Mouse (Mus musculus): ENCODE results near the gene Prkra. TPM values are rescaled to one million over a fixed set of nuclear protein-coding genes. Genes with fewer than 3 reads are reported as not detected.
A peak's percentile ranks its signal among the peaks of the same experiment; 100 is the strongest.
"Not testable (repeated sequence)": the region's sequence is repeated elsewhere in the genome, so short reads cannot be mapped to it uniquely, and the experiment has no call there.

The Prkra gene
- polyA plus RNA-seq, 1 experiment from 2014 or later: 48.8 TPM

DNA sequence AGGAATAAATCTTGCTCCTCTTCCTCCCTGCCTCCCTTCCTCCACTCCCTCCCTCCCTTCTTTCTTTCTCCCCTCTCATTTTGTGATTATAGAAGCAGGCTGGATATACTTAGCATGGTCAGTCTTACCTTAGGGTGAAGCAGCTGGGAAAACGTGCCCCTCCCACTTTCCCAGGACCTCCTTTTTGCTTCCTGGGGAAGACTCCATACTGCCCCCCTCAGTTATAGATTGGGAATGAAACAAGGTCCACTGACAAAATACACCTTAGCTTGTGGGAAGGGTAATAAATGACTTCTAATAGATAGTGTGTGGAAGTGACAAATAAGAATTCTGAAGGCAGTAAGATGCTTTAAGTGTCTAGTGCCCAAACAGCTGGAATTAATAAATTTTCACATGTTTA, 8.2 kb upstream of the Prkra start:
- POLR2A ChIA-PET: interaction anchor here (0.7 kb wide), 1 partner anchor 1527 kb away, joined by 4 read pairs; no protein-coding TSS in a partner anchor
- ATAC-seq (no peak), DNase-seq (ENCODE audit: low read depth, low spot score) (no peak)
- H3K27me3 ChIP-seq: no peaks in the 10 kb centered on the region
- CTCF ChIA-PET: interaction anchor here (1.1 to 1.8 kb wide), 8 partner anchors 8 to 288 kb away, joined by 3 to 10 read pairs (median 4); partner anchors contain the start of gene Rbm45
- in situ Hi-C loops (cut with MboI; ENCODE audit: low pct_unique_long_range_greater_than_20kb): no loop called here
- TF ChIP-seq CTCF (IDR thresholded peaks at IDR 0.05): peak; percentile 67

DNA sequence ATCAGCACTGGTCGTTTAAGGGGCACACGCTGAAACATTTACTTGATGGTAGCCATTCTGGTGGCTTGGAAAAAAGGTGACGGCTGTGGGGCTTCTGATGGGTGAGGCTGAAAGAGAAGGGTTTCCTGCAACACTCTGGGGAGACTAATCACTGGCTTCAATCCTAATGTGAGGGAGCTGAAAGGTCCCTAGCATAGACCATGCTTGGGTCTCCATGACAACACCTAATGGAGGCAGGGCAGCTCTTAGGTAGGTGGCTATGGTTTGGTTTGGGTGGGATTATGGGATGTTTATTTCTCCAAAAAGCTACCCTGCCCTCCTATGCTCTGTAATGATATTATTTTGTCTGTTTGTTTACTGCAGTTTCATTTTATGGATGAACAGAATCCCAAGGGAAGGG, 7.6 kb upstream of the Prkra start:
- ATAC-seq (no peak), DNase-seq (ENCODE audit: low read depth, low spot score) (no peak)
- H3K27me3 ChIP-seq: no peaks in the 10 kb centered on the region
- in situ Hi-C loops (cut with MboI; ENCODE audit: low pct_unique_long_range_greater_than_20kb): no loop called here
- CTCF ChIA-PET: interaction anchor here (1.1 to 1.8 kb wide), 8 partner anchors 9 to 288 kb away, joined by 3 to 10 read pairs (median 4); partner anchors contain the start of gene Rbm45
- TF ChIP-seq CTCF (IDR thresholded peaks at IDR 0.05): no peak
- POLR2A ChIA-PET: interaction anchor here (0.7 kb wide), 1 partner anchor 1526 kb away, joined by 4 read pairs; no protein-coding TSS in a partner anchor

- DNase-seq (ENCODE audit: low read depth, low spot score) (no peak), ATAC-seq (no peak)
- ChIA-PET CTCF (no interaction called here), POLR2A (no interaction called here)
- TF ChIP-seq CTCF (IDR thresholded peaks at IDR 0.05): no peak
- in situ Hi-C loops (cut with MboI; ENCODE audit: low pct_unique_long_range_greater_than_20kb): no loop called here
- H3K27me3 ChIP-seq: no peaks in the 10 kb centered on the region
Measured at GRCm38 (mm10) chr2:76654646-76655045, 6.8 kb upstream of the Prkra start.

DNA sequence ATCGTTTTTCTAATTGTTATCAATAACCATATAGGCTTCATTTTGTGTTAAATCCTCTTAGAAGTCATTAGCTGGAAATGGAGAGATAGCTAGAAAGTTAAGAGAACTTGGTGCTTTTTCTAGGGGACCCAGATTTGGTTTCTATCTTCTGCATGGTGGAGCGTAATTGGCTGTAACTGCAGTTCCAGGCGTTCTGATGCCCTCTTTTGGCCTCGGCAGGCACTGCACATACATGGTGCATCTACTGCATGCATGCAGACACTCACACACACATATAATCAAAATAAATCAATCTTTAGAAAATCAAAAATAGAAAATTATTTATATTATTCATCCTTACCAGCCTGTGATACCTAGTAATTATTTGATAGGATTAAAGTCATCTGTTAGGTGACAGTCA, 5.3 kb upstream of the Prkra start:
- no peak for DNase-seq (ENCODE audit: low read depth, low spot score)
- CTCF ChIA-PET: no interaction called here
- no peak for TF ChIP-seq CTCF (IDR thresholded peaks at IDR 0.05)
- in situ Hi-C loops (cut with MboI; ENCODE audit: low pct_unique_long_range_greater_than_20kb): no loop called here
- ATAC-seq: no peak
- no peaks in the 10 kb centered on the region for H3K27me3 ChIP-seq
- POLR2A ChIA-PET: no interaction called here

DNA sequence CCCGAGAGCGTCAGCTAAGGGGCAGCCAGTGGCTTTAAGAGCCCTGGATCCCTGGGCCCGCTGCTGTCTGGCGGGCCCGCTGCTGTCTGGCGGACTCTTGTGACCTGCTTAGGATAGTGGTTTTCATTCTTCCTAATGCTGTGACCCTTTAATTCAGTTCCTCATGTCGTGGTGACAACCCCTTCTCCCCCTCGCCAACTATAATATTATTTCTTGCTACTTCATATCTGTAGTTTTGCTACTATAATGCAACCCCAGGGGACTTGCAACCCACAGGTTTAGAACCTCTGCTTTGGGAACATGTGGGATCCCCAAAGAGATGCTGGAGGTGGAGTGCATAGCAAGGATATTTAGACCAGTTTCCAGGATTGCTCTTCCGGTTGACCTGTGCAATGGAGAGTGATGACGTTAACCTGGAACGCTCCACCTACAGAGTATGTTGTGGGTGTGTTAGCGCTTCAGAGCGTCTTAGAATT, 889 bp upstream of the Prkra start:
- in situ Hi-C loops (cut with MboI; ENCODE audit: low pct_unique_long_range_greater_than_20kb): no loop called here
- ATAC-seq (no peak), DNase-seq (ENCODE audit: low read depth, low spot score) (no peak)
- ChIA-PET CTCF (no interaction called here), POLR2A (no interaction called here)
- TF ChIP-seq CTCF (IDR thresholded peaks at IDR 0.05): no peak
- H3K27me3 ChIP-seq: no peaks in the 10 kb centered on the region

DNA sequence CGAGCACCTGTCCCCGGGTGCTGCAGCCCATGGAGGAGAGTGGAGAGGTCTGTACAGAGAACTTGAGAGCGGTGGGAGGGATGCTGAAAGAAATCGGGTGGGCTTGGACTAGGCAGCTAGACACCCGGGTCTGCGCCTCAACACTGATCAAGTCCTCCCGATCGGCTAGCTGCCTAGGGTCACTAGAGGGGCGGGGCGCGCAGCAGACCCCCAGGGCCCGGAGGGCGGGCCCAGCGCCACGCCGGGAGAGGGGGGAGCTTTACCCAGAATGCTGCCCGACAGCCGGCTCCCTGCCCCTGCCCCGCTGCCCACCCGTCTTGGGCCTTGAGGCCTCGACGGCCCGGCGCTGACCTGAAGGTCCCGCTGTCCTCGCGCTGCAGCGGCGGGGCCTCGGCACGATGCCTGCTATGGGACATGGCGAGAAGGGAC, 360 bp downstream of the Prkra start:
- ATAC-seq: peak; percentile 52
- CTCF ChIA-PET: interaction anchor here (1.5 kb wide), 1 partner anchor 12 kb away, joined by 6 read pairs; no protein-coding TSS in a partner anchor
- no peak for TF ChIP-seq CTCF (IDR thresholded peaks at IDR 0.05)
- H3K27me3 ChIP-seq: no peaks in the 10 kb centered on the region
- in situ Hi-C loops (cut with MboI; ENCODE audit: low pct_unique_long_range_greater_than_20kb): no loop called here
- DNase-seq (ENCODE audit: low read depth, low spot score): no peak
- POLR2A ChIA-PET: no interaction called here

DNA sequence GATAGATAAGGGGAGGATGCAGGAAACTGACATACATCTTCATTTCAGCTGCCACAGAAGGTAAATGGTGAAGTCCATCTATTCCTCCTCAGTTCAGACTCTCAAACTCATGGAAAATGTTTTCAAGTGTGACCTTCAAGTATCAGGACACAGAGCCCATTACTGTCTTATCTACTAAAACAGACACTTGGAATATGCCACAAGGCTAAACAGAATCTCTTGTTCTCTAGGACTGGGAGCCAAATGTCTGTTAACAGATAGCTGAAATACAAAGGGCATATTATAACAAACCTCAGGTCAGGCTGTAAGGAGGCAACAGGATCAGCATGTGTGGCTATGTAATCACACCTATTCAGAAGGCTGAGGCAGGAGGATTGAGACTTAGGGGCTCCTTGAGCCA, 4.0 kb downstream of the Prkra start:
- CTCF ChIA-PET: interaction anchor here (0.9 kb wide), 1 partner anchor 25 kb away, joined by 4 read pairs; no protein-coding TSS in a partner anchor
- POLR2A ChIA-PET: no interaction called here
- in situ Hi-C loops (cut with MboI; ENCODE audit: low pct_unique_long_range_greater_than_20kb): no loop called here
- H3K27me3 ChIP-seq: no peaks in the 10 kb centered on the region
- ATAC-seq (no peak), DNase-seq (ENCODE audit: low read depth, low spot score) (no peak)
- no peak for TF ChIP-seq CTCF (IDR thresholded peaks at IDR 0.05)

- DNase-seq (ENCODE audit: low read depth, low spot score): no peak
- no peak for TF ChIP-seq CTCF (IDR thresholded peaks at IDR 0.05)
- CTCF ChIA-PET: no interaction called here
- in situ Hi-C loops (cut with MboI; ENCODE audit: low pct_unique_long_range_greater_than_20kb): no loop called here
- POLR2A ChIA-PET: no interaction called here
- ATAC-seq: no peak
- no peaks in the 10 kb centered on the region for H3K27me3 ChIP-seq
Measured at GRCm38 (mm10) chr2:76639637-76640036, 8.2 kb downstream of the Prkra start.

GRCm38 (mm10) chr2:76631600-76631999, 16.2 kb downstream of the Prkra start:
- ChIA-PET CTCF (interaction anchor here (1.0 kb wide), 1 partner anchor 9 kb away, joined by 3 read pairs; no protein-coding TSS in a partner anchor), POLR2A (no interaction called here)
- ATAC-seq (no peak), DNase-seq (ENCODE audit: low read depth, low spot score) (no peak)
- in situ Hi-C loops (cut with MboI; ENCODE audit: low pct_unique_long_range_greater_than_20kb): no loop called here
- no peak for TF ChIP-seq CTCF (IDR thresholded peaks at IDR 0.05)
- no peaks in the 10 kb centered on the region for H3K27me3 ChIP-seq

GRCm38 (mm10) chr2:76630293-76630692, 17.5 kb downstream of the Prkra start:
- CTCF ChIA-PET: interaction anchor here (0.9 kb wide), 1 partner anchor 260 kb away, joined by 3 read pairs; the partner anchor contains the start of gene Rbm45
- no peak for DNase-seq (ENCODE audit: low read depth, low spot score)
- no peaks in the 10 kb centered on the region for H3K27me3 ChIP-seq
- TF ChIP-seq CTCF (IDR thresholded peaks at IDR 0.05): no peak
- POLR2A ChIA-PET: no interaction called here
- in situ Hi-C loops (cut with MboI; ENCODE audit: low pct_unique_long_range_greater_than_20kb): no loop called here
- ATAC-seq: no peak

GRCm38 (mm10) chr2:76622316-76622715, 25.5 kb downstream of the Prkra start:
- CTCF ChIA-PET: interaction anchor here (0.9 to 9.5 kb wide), 9 partner anchors 12 to 260 kb away, joined by 3 to 97 read pairs (median 3); partner anchors contain the start of genes Osbpl6 and Rbm45
- in situ Hi-C loops (cut with MboI; ENCODE audit: low pct_unique_long_range_greater_than_20kb): loop anchor here (5.0 to 25.0 kb wide), 3 partner anchors 250 to 485 kb away; no protein-coding TSS in a partner anchor
- POLR2A ChIA-PET; ATAC-seq; DNase-seq (ENCODE audit: low read depth, low spot score); H3K27me3 ChIP-seq: not testable (repeated sequence)
